Mouse (Mus musculus) mesoderm, embryonic 11.5 days (tissue): ENCODE measurements around the gene Zfp644.
A peak's percentile ranks its signal among the peaks of the same experiment; 100 is the strongest.
"Not testable (repeated sequence)": the region's sequence is repeated elsewhere in the genome, so short reads cannot be mapped to it uniquely, and the experiment has no call there.

Experiments used
- DNase-seq: peaks from one replicate; pipeline ENCODE4 v3.0.0-alpha.2; 2012; ENCODE audit warnings: low read depth, low spot score

Gene Zfp644

DNA sequence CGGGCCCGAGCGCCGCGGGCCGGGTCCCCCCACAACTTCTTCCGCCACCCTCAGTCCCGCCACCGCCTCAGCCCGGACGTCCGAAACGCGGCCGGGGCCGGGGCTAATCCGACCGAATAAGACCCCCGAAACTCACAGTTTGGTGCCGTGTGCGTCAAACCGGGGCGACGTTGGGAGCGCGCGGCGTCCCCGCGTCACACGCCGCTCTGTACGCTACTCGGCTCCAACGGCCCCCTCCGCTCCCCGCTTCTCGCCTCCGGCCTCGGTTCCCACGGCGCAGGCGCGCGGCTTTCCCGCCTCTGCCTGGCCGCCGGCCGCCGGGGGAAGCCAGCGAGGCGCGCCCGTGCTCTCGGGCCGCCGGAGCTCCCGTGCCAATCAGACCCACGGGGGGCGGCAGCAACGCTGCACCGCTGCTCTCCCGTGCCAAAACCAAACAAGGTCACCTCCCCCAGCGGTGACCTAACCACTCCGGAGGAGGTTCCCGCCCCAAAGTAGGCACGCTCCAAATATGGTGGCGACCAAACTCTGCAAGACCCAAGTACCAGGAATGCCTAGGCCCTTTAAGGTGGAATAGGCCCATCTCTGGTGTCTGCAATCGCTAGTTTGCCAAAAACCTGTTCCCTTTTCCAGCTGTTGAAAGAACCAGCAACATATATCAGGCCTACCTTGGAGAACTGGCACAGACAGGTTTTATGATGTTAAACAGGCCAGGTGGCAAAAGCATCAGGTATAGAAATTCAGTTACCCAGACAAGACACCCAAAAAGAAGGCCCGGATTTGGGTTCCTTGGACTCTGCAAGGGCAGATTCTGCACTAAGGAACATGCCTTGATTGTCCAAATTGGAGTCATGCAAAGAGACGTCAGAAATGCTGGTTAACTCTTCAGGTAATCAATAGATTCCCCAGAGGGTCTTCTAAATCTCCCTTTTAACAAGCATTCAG lies at the start of gene Zfp644:
Gene Zfp644 (minus strand): TSS at position 892 of the 942 bp plus-strand sequence.
- DNase-seq, result peak; percentile 88

DNA sequence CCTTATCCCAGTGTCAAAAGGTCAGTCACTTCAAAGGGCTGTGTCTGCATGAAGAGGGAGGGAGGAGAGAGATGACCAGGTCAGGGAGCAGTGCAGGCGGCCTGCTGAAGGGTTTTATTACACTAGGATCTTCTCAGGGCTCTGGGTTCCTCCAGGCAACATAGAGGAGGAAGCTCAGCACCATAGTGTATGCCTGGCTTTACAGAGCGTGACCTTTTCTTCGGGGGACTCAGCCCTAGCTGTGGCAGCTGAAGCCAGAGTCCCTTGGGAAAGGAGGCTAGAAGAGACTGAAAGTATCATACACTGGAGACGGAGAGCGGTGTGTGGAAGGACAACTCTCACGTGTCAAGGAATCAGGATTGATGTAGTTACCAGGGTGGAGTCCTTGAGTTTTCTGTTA lies 42.6 kb upstream of the Zfp644 start:
- no peak for DNase-seq

DNA sequence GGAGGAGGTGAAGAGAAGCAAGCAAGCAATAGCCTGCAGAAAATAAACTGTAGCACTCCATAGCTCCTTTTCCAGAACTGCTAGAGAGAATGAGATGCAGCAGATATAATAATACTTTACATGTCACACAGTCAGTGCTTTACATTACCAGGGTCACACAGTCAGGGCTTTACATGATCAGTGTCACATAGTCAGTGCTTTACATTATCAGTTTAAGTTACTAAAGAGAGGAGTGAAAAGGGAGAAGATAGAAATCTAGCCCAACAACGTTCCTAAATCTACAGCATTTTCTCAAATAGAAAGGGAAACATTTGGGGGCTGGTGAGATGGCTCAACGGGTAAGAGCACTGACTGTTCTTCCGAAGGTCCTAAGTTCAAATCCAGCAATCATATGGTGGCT lies 26.4 kb upstream of the Zfp644 start:
- no peak for DNase-seq

DNA sequence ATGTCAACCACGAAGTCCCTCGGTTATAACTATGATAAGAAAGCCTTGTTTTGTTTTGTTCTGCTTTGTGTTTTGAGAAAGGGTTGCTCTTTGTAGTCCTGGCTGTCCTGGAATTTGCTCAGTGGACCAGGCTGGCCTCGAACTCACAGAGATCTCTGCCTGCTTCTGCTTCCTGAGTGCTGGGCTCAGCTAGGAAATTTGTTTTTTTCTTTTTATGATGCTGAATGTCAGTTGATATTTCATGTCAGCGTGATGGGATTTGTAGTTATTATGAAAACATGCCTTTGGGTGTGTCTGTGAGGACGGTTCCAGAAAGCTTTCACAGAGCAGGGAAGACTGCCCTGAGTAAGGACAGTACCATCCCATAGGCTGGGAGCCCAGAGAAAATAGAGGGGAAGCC lies 25.7 kb upstream of the Zfp644 start:
- no peak for DNase-seq

DNA sequence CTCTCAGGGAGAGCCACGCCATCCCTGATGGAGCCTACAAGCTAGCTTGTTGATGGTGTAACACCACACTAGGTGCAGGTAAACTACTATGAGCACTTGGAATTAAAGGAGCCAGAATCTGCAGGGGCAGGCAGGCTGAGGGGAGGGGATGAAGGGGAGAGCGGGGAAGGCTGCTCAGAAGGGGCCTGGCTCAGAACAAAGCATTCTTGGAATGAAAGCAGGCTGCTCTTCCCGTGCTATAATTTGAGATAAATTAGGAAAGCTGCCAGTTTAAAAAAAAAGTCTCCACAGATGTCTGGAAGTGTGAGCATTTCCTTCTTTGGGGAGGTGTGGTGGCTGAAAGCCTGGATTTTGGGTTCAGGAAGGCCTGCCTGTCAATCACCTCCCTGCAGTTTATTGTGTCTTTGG lies 14.8 kb upstream of the Zfp644 start:
- no peak for DNase-seq

DNA sequence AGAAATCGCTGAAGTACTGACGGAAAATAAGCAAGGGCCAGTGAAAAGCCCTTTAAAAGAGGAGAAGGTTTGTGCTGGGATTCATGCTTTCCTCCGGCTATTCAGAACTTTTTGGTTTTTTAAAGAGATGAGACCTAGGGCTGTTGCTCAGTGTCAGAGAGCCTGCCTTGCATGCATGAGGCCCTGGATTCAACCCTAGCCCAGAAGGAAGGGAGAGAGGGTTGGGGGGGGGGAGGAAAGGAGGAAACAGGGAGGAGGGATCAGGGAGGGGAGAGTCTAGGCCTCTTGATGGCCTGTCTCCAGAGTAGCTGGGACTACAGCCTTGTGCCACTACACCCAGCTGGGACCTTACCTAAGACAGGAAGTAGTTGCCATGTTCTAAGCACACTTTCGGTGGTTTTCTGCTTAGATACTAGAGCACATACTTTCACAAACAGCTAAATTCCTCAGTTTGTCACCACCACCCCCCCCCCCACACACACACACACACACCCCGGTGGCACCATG lies 14.2 kb upstream of the Zfp644 start:
- no peak for DNase-seq

DNA sequence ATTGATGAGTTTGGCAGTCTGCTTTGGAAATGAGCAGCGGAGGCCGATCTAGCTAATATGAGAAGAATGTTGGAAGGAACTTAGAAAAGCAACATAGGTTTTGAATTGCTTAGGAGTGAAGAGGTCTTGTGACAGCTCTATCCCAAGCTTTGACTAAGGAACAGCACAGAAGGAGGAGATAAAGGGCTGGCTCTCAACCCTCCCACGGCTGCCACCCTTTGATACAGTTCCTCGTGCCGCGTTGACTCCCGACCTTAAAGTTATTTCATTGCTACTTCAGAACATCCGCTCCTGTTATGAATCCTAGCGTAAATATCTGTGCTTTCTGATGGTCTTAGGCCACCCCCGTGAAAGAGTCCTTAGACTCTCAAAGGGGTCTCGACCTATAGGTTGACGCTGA lies 13.5 kb upstream of the Zfp644 start:
- DNase-seq, result no peak

DNA sequence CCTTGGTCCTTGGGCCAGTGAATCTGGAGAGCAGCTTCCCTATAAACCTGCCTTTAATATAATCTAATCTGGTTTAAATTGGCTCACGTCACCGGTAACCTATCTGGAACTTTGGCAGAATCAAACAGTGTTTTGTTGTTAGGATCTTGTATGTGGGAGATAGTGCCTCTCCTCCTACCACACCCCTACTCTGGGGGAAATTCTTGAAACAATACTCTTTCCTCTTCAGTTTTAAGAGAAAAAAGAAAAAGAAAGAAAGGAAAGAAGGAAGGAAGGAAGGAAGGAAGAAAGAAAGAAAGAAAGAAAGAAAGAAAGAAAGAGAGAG lies 13.0 kb upstream of the Zfp644 start:
- DNase-seq, result no peak

DNA sequence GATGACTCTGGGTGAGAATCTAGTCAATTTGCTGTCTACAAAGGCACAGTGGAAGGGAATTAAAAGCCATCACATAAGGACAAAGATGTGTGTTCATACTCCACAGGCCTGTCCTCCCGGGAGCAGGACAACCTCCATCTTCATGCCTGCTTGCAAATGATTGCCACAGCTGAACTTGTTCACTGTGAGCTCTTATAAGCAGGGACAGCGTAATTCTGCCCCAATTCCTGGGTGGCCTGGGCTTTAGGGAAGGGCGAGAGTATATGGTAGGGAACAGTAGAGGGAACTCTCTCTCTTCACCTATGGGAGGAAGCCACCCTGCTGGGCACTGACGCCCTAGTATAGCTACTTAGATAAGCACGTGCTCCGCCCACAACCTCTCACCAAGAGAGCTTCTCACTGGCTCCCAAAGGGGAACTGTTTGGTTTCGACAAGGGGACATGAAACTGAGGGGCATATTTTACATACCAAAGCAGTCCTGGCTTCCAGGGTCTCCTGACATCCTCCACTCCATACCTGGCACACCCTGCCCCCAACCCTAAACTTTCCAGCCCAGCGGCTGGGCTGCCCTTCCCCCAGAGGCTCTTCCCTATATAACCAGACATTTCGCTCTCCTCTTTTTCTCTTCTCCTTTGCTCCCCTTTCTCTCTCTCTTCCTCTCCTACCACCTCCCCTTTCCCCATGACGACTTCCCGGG lies 12.4 kb upstream of the Zfp644 start:
- no peak for DNase-seq

DNA sequence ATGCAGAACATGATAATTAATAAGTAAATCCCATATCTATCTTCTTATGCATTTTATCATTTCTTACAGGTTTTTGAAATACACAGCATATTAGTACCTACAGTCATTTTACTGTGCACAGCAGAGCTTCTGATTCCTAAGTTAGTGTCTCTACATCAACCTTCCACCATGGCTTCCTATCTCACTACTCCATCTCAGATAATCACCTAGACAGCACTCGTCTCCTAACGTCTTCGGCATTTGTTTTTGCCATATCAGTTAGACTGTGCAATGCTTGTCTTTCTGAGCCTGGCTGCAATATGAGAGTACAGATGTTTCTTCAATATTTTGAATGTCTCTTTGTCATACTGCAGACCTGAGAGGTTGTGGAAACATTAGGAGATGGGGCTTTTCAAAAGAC lies 9.3 kb upstream of the Zfp644 start:
- DNase-seq, result no peak

DNA sequence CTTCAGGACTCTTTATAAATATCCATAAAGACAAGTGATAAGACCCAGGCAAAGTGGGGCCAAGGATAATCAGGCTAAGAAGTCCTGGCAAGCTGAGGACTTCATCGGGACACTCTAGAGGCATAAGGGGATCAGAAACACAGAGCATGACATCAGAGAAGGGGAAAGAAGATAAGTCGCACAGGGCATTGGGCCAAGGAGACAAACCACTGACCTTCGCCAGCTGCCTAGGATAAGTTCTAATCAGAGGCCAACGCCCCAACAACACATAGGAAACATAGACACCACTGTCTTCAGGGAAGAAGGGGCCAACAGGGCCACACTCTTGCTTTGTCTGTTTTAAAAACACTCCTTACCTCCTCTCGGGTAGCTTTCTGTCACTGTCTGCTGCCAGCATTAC lies 8.1 kb upstream of the Zfp644 start:
- DNase-seq, result no peak

DNA sequence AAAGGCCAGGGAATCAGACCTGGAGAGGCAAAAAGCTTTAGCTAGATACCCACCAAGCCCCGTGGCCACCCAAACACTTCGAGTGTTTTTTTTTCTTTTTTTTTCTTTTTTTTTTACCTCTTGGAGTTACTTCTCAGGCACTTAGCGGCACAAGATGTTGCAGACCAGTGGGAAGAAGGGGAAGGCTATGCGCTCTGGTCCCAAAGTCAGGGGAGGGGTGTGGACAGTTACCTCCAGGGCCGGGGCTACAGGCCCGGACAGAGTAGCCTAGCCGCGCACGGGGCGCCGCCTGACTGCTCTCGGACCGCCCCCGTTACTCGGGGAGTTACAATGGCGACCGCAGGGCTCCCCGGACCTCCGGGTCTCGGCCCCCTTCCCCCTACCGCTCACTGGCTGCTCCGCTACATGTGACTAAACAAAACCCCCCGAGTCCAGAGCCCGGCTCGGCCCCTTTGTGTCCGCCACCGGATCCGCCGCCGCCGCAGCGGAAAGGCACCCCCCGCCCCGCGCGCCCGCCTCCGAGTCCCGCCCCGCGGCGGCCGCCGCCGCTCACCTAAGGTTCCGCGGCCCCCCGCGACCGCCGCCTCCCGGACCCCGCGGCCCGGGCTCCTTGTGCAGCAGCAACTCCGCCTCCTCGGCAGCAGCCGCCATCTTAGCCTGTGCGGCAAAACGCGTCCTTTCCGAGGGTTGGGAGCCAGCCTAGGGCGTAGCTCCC lies 1.2 kb downstream of the Zfp644 start:
- peak; percentile 86 for DNase-seq

DNA sequence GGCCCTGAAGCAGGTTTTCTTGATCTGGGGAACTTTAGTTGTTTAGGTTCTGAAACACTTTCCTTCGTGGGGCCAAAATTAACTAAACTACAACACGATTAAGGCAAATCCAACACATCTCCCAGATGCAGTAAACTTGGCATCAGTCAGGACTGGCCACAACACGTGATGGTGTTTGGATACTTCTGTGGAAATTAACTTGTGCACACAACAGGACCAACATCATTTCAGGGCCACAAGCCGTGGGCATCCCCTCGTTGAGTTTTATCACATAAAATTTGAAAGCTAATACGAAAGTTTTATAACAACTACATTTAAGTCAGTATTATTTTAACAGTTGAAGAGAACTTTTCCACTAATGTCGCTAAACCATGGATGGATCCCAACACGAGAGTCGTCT lies 1.9 kb downstream of the Zfp644 start:
- no peak for DNase-seq

DNA sequence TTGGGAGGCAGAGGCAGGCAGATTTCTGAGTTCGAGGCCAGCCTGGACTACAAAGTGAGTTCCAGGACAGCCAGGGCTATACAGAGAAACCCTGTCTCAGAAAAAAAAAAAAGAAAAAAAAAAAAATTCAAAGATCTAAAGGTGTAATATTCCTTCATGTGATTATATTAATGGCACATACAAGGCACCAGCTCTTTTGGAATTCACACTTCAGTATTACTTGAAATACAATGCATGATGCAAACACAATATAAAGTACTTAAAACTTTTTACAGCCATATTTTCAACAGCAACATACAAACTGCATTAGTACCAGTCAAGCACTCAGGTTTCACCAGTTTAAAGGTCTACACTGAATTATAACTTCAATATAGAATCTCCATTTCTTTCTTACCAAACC lies 2.4 kb downstream of the Zfp644 start:
- no peak for DNase-seq

DNA sequence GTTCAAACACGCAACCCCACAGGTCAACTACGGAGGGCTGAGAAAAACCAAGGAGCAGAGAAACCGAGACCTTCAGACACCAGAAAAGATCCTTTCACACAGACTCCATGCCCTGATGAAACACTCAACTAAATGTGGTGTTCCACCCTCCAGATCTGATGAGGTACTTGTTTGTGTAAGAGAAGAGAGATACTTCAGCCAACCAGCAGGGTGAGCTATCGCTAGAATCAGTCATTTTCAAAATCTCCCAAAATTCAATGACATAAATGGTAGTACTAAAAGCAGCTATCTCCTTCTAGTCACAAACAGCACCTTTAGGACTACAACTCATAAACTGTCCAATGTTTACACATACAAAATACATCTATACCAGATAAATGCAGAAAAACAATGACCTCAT lies 4.1 kb downstream of the Zfp644 start:
- peak; percentile 23 for DNase-seq

DNA sequence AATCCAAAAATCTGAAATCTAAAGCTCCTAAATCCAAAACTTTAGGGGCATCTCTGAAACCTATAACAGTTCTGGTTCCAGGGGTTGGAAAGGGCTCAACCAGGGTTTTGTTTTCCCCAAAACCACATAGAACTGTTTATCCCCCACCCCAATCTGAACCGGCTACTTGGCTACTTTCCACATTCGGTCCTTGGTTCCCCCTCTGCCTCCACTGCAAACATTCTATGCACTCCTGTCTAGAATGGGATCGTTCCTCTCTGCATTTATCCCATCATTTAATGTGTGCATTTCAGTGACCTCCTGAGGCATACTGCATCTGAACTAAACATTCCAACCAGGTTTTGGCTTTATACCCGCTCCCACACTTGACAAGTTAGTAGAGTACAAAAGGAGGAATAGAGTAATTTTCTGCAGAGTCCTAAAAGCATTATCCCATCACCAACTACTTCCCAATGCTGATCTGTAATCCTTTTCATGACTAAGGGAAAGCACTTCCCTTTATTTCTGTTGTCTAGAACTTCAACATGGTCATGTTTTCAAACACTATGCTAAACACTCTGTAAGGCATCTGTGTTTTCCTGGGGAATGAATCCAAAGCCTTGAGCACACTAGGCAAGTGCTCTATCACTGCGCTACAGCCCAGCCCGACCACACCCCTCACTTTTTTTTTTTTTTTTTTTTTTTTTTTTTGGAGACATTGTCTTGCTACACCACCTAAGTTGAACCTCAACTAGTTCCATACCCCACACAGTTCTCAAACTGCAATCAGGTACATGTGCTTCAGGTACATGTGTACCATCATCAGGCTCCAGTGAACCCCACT lies 16.2 kb downstream of the Zfp644 start:
- DNase-seq, result no peak

DNA sequence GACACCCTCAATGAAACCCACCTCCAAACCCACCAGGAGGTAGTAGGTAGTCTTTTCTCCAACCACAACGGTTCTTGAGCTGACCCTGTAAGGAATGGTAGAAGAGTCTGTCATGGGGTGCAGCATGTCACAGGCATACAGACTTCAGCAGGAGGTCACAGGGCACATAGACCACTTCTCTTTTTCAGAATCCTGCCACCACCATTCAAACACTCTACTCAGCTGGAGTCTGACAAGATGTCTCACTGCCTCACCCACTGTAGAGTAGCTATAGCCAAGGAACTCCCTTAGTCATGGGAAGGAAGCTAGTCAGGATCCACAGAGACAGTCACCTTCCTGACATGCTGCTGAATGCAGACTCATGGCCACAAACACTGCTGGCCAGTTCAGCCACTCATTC lies 17.4 kb downstream of the Zfp644 start:
- DNase-seq, result no peak

DNA sequence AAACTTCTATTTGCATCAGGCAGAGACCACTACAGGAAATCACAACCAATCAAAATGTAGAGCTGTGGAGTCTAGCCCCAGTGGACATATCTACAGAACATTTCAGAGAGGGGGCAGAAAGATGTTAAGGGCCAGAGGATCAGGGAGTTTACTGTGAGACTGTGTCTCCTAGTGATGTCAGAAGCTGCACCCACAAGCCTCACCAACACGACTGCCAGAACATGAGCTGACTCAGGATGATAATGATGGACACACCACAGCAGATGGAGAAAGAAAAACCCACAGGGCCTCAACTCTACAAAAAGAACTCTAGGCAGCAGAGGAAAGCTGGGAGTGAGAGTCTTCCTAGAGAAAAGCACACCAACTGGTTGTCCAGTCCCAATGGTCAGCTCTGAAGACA lies 18.3 kb downstream of the Zfp644 start:
- not testable (repeated sequence) for DNase-seq

DNA sequence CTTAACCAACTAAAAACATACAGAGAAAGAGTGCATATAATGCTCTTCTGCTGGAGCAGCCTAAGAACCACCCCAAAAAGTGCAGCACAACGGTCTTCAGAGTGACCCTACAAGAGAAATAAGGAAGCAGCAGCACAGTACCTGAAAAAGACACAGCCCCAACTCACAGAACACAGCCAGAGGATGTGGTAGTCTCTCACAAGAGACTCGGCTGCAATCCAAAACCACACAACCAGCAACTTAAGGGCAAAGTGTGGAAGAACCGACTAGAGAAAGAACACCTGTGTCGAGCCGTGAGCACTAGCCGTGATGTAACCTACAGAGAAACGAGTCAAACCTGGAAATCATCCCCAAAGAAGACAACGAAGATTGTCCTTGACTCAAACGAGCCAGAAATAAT lies 20.3 kb downstream of the Zfp644 start:
- DNase-seq, result no peak

DNA sequence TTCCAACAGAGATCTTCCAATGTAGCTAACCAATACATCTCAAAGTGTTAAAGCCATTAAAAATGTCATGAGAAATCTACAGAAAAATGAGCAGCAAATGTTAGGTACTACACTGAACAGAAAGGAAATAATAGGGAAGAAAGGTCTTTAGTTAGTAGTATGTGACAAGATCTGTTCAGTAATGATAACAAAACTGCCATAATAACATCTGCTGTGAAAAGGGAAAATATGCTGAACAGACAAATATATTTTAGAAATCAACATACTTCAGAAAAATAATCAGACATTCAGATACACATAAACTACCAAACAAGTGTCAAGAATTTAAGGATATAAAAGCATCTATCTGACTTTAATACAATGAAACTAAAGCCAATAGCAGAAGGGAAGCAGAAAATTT lies 24.5 kb downstream of the Zfp644 start:
- no peak for DNase-seq

DNA sequence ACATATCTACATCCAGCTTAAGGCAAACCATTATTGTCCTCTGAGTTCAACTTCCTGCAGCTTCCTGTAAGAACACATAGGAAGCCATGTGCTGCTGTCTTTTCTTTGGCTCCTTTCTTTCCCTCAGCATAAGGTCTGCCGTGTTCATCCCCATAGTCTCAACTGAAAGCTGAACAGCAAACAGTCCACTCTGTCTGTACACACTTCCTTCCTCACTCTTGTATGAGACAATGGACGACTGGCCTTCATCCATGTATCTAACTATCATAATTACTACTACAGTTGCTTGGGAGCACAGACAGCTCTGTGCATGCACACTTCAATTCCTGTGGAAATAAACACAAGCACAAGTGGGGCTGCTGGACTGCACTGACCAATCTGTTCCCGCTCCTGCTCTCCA lies 25.2 kb downstream of the Zfp644 start:
- no peak for DNase-seq
